Mouse (Mus musculus) neural tube, embryonic 11.5 days (tissue): ENCODE results near the gene Arhgef2. TPM values are rescaled to one million over a fixed set of nuclear protein-coding genes. Genes with fewer than 3 reads are reported as not detected.

Experiments
- ATAC-seq: fragments of 200-750 bp; cut with Nextera tagmentation; 2 replicates; pipeline ENCODE4 v1.8.0; 2017; ENCODE audit warnings: moderate number of reproducible peaks, mild to moderate bottlenecking, moderate TSS enrichment, moderate library complexity; ENCODE audit not compliant: insufficient read depth, low FRiP score, low TSS enrichment
- DNase-seq: peaks from one replicate; pipeline ENCODE4 v3.0.0-alpha.2; 2015; ENCODE audit warnings: low spot score
- H3K27ac ChIP-seq: fragments of 300-500 bp; sonication (generic); 2 replicates; pipeline ENCODE4 v1.5.1; 2014; ENCODE audit warnings: low read depth, mild to moderate bottlenecking, low read length
- H3K27me3 ChIP-seq: fragments of 300-500 bp; sonication (generic); 2 replicates; pipeline ENCODE4 v1.6.1; 2014; ENCODE audit warnings: mild to moderate bottlenecking, low read length, mixed read lengths; ENCODE audit not compliant: control insufficient read depth, insufficient read depth
- H3K36me3 ChIP-seq: fragments of 300-500 bp; sonication (generic); 2 replicates; pipeline ENCODE4 v1.6.1; 2014; ENCODE audit warnings: mild to moderate bottlenecking, low read length, moderate library complexity, mixed read lengths; ENCODE audit not compliant: control insufficient read depth, insufficient read depth
- H3K4me1 ChIP-seq: fragments of 300-500 bp; sonication (generic); 2 replicates; pipeline ENCODE4 v1.6.1; 2014; ENCODE audit warnings: low read length, mixed read lengths; ENCODE audit not compliant: control insufficient read depth, insufficient read depth
- H3K4me2 ChIP-seq: fragments of 300-500 bp; sonication (generic); 2 replicates; pipeline ENCODE4 v1.6.1; 2014; ENCODE audit warnings: low read depth, mild to moderate bottlenecking, moderate library complexity
- H3K4me3 ChIP-seq: fragments of 300-500 bp; sonication (generic); 2 replicates; pipeline ENCODE4 v1.5.1; 2014; ENCODE audit warnings: low read depth, low read length
- H3K9ac ChIP-seq: fragments of 300-500 bp; sonication (generic); 2 replicates; pipeline ENCODE4 v1.6.1; 2014; ENCODE audit warnings: mild to moderate bottlenecking, low read length
- H3K9me3 ChIP-seq: fragments of 300-500 bp; sonication (generic); 2 replicates; pipeline ENCODE4 v1.6.1; 2016; ENCODE audit warnings: low read length; ENCODE audit not compliant: control insufficient read depth
- WGBS: fragments of 180-500 bp; shearing (Covaris S2); extraction: QIAGEN DNeasy Blood & Tissue Kit; methylation state at CpG from one replicate; pipeline ENCODE4 v1.1.7; 2014; 5-methylcytosine and 5-hydroxymethylcytosine counted together
- polyA plus RNA-seq: library from polyadenylated mRNA; unstranded; fragments of >200 nt; fragmentation: Nextera tagmentation; extraction: Ambion mirVana; gene quantifications from 2 replicates; pipeline ENCODE4 v1.2.1, GENCODE M21; 2014

Gene Arhgef2
- polyA plus RNA-seq, 1 experiment from 2014 or later, result 145 TPM

GRCm38 (mm10) chr3:88635506-88636275 is 29.9 kb downstream of the Arhgef2 start:
- Histone ChIP-seq H3K36me3 (peaks cover 63% of the 10 kb centered on the region), H3K4me3 (no peak overlapping the region), H3K27ac (no peak overlapping the region), H3K4me1 (no peaks in the 10 kb centered on the region), H3K27me3 (no peaks in the 10 kb centered on the region), H3K9me3 (no peaks in the 10 kb centered on the region), H3K9ac (no peak overlapping the region), H3K4me2 (no peak overlapping the region)
- DNase-seq (no peak), ATAC-seq (no peak)
- WGBS, result 93% methylated on average over 19 of the region's 19 CpGs

- no peak overlapping the region for H3K9ac ChIP-seq
- WGBS, result 95% methylated on average over 8 of the region's 8 CpGs
Measured at GRCm38 (mm10) chr3:88636555-88636986, 30.8 kb downstream of the Arhgef2 start.

DNA sequence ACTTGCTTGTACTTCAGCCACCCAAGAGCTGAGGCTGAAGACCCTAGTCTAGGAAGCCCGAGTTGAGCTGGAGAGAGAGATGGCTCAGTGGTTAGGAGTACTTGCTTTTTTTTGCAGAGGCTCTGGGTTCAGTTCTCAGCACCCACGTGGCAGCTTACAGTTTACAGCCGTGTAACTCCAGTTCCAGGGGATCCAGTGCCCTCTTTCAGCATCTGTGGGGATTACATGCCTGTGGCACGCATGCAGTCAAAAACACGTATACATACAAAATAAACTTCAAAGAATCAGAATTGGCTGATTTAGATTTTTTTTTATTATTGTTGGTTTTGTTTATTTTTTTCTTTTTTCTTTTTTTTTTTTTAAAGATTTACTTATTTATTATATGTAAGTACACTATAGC is 31.4 kb downstream of the Arhgef2 start:
- no peaks in the 10 kb centered on the region for H3K27me3 ChIP-seq
- no peak overlapping the region for H3K27ac ChIP-seq
- 96% methylated on average over 5 of the region's 5 CpGs for WGBS
- no peak for DNase-seq
- no peak overlapping the region for H3K9ac ChIP-seq
- H3K4me3 ChIP-seq, result no peak overlapping the region
- no peaks in the 10 kb centered on the region for H3K4me1 ChIP-seq
- H3K9me3 ChIP-seq, result no peaks in the 10 kb centered on the region
- ATAC-seq, result no peak
- H3K36me3 ChIP-seq, result peaks cover 63% of the 10 kb centered on the region
- H3K4me2 ChIP-seq, result no peak overlapping the region

More at GRCm38 (mm10) chr3:88636555-88636986, 30.8 kb downstream of the Arhgef2 start:
- no peaks in the 10 kb centered on the region for H3K4me1 ChIP-seq
- no peak for ATAC-seq
- H3K4me3 ChIP-seq, result no peak overlapping the region
- no peak overlapping the region for H3K4me2 ChIP-seq
- H3K9me3 ChIP-seq, result no peaks in the 10 kb centered on the region
- peaks cover 63% of the 10 kb centered on the region for H3K36me3 ChIP-seq
- H3K27ac ChIP-seq, result no peak overlapping the region
- no peak for DNase-seq
- H3K27me3 ChIP-seq, result no peaks in the 10 kb centered on the region

GRCm38 (mm10) chr3:88639239-88639638 is 33.5 kb downstream of the Arhgef2 start:
- no peak for ATAC-seq
- DNase-seq, result no peak

GRCm38 (mm10) chr3:88640676-88641075 is 34.9 kb downstream of the Arhgef2 start:
- H3K27me3 ChIP-seq, result no peaks in the 10 kb centered on the region
- DNase-seq (peak; percentile 60), ATAC-seq (no peak)
- WGBS, result 89% methylated on average over 1 of the region's 1 CpGs
- H3K9ac ChIP-seq, result no peak overlapping the region
- H3K36me3 ChIP-seq, result peaks cover 59% of the 10 kb centered on the region
- H3K9me3 ChIP-seq, result no peaks in the 10 kb centered on the region
- no peak overlapping the region for H3K4me3 ChIP-seq
- no peak overlapping the region for H3K4me2 ChIP-seq
- no peaks in the 10 kb centered on the region for H3K4me1 ChIP-seq
- no peak overlapping the region for H3K27ac ChIP-seq

More at GRCm38 (mm10) chr3:88639239-88639638, 33.5 kb downstream of the Arhgef2 start:
- no peaks in the 10 kb centered on the region for H3K27me3 ChIP-seq
- no peaks in the 10 kb centered on the region for H3K9me3 ChIP-seq
- H3K4me2 ChIP-seq, result no peak overlapping the region
- no peak overlapping the region for H3K4me3 ChIP-seq
- no peaks in the 10 kb centered on the region for H3K4me1 ChIP-seq
- WGBS, result 93% methylated on average over 12 of the region's 12 CpGs
- no peak overlapping the region for H3K27ac ChIP-seq
- no peak overlapping the region for H3K9ac ChIP-seq
- H3K36me3 ChIP-seq, result peaks cover 69% of the 10 kb centered on the region

DNA sequence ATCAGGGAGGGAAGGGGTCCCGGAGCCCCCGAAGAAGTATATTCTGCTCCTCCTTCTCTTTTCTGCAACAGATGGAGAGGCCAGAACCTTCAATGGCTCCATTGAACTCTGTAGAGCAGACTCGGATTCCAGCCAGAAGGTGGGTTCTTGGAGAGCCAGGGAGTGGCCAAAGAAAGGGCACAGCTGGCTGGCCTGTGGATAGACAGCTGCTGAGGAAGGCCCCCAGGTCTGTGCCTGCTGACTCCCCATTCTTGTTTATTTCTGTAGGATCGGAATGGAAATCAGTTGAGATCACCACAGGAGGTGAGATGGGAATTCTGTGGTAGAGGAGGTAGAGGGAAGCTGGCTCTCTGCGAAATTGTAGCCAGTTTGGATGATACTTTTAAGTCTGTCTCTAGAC is 37.3 kb downstream of the Arhgef2 start:
- WGBS, result 89% methylated on average over 5 of the region's 5 CpGs
- no peak for ATAC-seq
- Histone ChIP-seq H3K36me3 (peaks cover 53% of the 10 kb centered on the region), H3K27me3 (no peaks in the 10 kb centered on the region), H3K27ac (no peak overlapping the region), H3K9me3 (no peaks in the 10 kb centered on the region), H3K9ac (no peak overlapping the region), H3K4me1 (no peaks in the 10 kb centered on the region), H3K4me2 (no peak overlapping the region), H3K4me3 (no peak overlapping the region)
- no peak for DNase-seq

DNA sequence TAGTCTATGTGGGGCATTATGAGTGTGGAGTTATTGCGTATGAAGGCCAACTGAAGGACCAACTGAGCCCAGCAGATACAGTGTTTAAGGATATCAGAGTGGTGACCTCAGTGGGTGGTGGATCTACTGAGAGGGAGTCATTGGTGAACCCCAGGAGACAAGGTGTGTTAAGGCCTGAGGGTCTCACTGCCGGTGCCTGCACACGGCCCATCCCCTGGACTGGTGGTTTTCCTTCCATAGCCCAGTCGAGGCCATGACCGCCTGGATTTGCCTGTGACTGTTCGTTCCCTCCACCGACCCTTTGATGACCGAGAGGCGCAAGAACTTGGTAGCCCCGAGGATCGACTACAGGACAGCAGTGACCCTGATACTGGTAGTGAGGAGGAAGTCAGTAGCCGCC is 40.2 kb downstream of the Arhgef2 start:
- no peak for DNase-seq
- Histone ChIP-seq H3K27ac (no peak overlapping the region), H3K4me1 (no peaks in the 10 kb centered on the region), H3K9me3 (no peaks in the 10 kb centered on the region), H3K27me3 (no peaks in the 10 kb centered on the region), H3K9ac (no peak overlapping the region), H3K4me2 (no peak overlapping the region), H3K4me3 (no peak overlapping the region), H3K36me3 (peaks cover 40% of the 10 kb centered on the region)
- ATAC-seq, result no peak
- WGBS, result 91% methylated on average over 12 of the region's 12 CpGs

- no peak for ATAC-seq
- H3K9ac ChIP-seq, result no peak overlapping the region
- no peak overlapping the region for H3K4me3 ChIP-seq
- H3K9me3 ChIP-seq, result no peaks in the 10 kb centered on the region
- no peaks in the 10 kb centered on the region for H3K27me3 ChIP-seq
- no peak overlapping the region for H3K27ac ChIP-seq
- H3K4me2 ChIP-seq, result no peak overlapping the region
- no peaks in the 10 kb centered on the region for H3K4me1 ChIP-seq
- no peak for DNase-seq
- H3K36me3 ChIP-seq, result peaks cover 36% of the 10 kb centered on the region
- WGBS, result 63% methylated on average over 6 of the region's 6 CpGs
Measured at GRCm38 (mm10) chr3:88646426-88646995, 40.7 kb downstream of the Arhgef2 start.

DNA sequence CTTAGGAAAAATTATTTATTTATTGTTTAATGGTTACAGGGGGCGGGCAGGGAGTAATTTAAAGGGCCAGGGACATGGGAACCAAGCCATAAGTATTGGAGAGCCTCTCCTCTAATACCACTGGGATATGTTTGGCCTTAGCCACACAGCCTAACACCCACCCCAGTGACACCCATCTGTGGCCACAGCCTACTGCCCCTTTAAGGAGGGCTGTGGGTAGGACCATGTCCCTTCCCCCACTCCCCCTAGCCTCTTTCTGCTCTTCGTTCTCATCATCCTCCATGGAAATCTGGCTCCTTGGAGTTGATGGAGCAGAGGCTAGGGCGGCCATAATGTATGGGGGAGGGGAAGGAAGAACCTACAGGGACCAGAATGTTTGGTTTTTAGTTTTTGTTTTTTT is 41.3 kb downstream of the Arhgef2 start:
- Histone ChIP-seq H3K9me3 (no peaks in the 10 kb centered on the region), H3K27me3 (no peaks in the 10 kb centered on the region), H3K4me3 (no peak overlapping the region), H3K36me3 (peaks cover 35% of the 10 kb centered on the region), H3K4me1 (no peaks in the 10 kb centered on the region), H3K9ac (no peak overlapping the region), H3K4me2 (no peak overlapping the region), H3K27ac (no peak overlapping the region)
- 88% methylated on average over 3 of the region's 3 CpGs for whole genome bisulfite sequencing
- ATAC-seq (no peak), DNase-seq (no peak)
